Mouse (Mus musculus): ENCODE measurements around the gene Exoc4.

DNA sequence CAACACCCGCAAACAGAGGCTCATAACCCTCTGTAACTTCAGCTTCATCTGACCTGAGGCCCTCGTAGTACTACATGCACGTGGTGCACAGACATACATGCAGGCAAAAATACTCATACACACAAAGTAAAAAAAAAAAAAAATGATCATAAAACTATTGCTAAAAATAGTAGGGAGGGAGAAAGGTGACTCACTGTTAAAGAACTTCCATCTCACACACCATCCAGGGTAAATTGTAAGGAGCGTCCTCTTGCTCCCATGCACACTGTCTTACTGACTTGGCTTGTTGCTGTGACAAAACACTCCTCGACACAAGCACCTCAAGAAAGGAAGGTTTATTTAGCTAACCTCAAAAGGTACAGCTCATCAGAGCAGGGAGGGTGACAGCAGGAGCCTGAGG is 723.9 kb downstream of the Exoc4 start:
- TF ChIP-seq CTCF (conservative IDR thresholded peaks at IDR 0.05 in 1 of 2, IDR thresholded peaks at IDR 0.05 in 1 of 2; ENCODE audit: low read depth in 2 of 2, low read length in 2 of 2) (no peak), ZKSCAN1 (IDR thresholded peaks at IDR 0.05; ENCODE audit: borderline replicate concordance, low read depth, low read length) (no peak), MXI1 (IDR thresholded peaks at IDR 0.05; ENCODE audit: low read depth, low read length) (no peak), KAT2A (IDR thresholded peaks at IDR 0.05; ENCODE audit: insufficient replicate concordance, low read length) (no peak), ETS1 (conservative IDR thresholded peaks at IDR 0.05; ENCODE audit: low read depth, low read length) (no peak), MAX (IDR thresholded peaks at IDR 0.05; ENCODE audit: low read length) (no peak), USF2 (conservative IDR thresholded peaks at IDR 0.05; ENCODE audit: low read depth, low read length) (no peak)
